In the genomic region with DNA sequence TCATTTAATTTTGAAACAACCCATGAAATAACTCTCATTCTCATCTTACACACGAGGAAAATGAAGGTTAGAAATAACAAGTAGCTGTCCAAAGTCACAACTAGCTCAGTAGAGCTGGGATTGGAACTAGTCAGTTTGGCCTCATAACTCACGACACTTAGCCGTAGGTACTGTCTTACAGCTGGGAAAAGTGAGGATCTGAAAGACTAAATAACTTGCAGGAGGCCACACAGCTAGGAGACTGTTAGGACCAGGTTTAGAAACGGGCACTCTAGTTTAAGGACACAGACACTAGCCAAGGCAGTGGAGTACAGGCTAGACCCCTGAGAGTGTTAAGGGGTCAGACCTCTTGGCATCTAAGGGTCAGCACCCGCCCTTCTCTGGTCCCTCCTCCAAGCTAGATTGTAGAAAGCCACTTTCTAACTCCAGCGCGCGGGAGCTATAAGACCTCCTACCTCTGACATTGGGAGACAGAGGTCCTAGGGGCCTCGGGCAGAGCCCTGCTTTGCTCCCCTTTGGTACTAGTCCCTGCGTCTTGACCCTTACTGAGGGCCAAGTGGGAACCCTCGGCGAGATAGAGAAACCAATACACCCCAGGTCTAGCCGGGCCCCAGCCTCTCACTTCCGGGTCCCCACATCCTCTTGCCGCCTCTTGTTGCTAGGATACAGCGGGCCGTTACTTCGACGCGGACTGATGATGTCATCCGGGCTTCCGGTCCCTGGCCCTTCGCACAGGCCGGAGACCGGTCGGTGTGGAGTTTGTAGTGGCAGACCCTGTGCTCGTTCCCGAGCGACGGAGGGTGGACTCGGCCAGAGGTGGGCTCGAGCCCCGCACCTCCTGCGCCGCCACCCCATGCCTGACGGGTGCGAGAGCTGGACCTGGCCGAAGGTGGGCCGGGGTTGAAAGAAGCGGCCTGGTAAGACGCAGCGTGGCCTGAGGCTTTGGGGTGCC, we compare ENCODE assay signal across 8 mouse cellular contexts. TPM values are rescaled to one million over a fixed set of nuclear protein-coding genes. Genes with fewer than 3 reads are reported as not detected.
A peak's percentile ranks its signal among the peaks of the same experiment; 100 is the strongest.
DNase-seq lines count a peak whose midpoint lies in the region; ATAC-seq and TF ChIP-seq lines count a peak whose summit lies in the region.

A gene (minus strand): TSS at position 678 of the 952 bp plus-strand sequence.
A gene (plus strand): TSS at position 703 of the 952 bp plus-strand sequence.

- H3K36me3 ChIP-seq in hindbrain, embryonic 10.5 days, result peaks cover 38% of the 10 kb centered on the region
- peaks cover 10% of the 10 kb centered on the region; the same call in 1 of the 2 replicates for H3K36me3 ChIP-seq in lung, postnatal 0 days (ENCODE audit: insufficient read depth, low read length)

- TF ChIP-seq EP300 in lung, postnatal 0 days (IDR thresholded peaks at IDR 0.05), result no peak

- peak within 1 kb of the TSS; percentile 96 for H3K9ac ChIP-seq in lung, postnatal 0 days (replicated peaks; ENCODE audit: low read depth)

- H3K4me2 ChIP-seq in lung, postnatal 0 days (replicated peaks; ENCODE audit: low read depth, low read length), result peak within 1 kb of the TSS; percentile 87

- peaks cover 42% of the 10 kb centered on the region for H3K4me1 ChIP-seq in hindbrain, embryonic 10.5 days (replicated peaks)
- H3K4me1 ChIP-seq in lung, postnatal 0 days (ENCODE audit: insufficient read depth, low read depth, low read length), result peaks cover 20% of the 10 kb centered on the region; the same call in 1 of the 2 replicates

- peaks cover 9% of the 10 kb centered on the region for H3K27me3 ChIP-seq in hindbrain, embryonic 10.5 days (ENCODE audit: insufficient read depth, poor library complexity, severe bottlenecking)
- H3K27me3 ChIP-seq in lung, postnatal 0 days (replicated peaks; ENCODE audit: insufficient read depth, low read length), result no peaks in the 10 kb centered on the region

- WGBS in hindbrain, embryonic 10.5 days, result 6% methylated on average over 42 of the region's 42 CpGs
- 5% methylated on average over 38 of the region's 42 CpGs for WGBS in lung, postnatal 0 days

- TF ChIP-seq CTCF in lung, postnatal 0 days (IDR thresholded peaks at IDR 0.05), result no peak

- peak; percentile 90 for DNase-seq in MEL-GATA-1-ER (ENCODE audit: extremely low read depth, low read depth)
- peak; percentile 93 for DNase-seq in cerebellum, adult 8-10 months
- peak; percentile 97 for DNase-seq in hindbrain, embryonic 10.5 days (ENCODE audit: low spot score)
- DNase-seq in layer of hippocampus, adult 9-11 months, result peak; percentile 96
- DNase-seq in lung, postnatal 0 days (ENCODE audit: low spot score), result peak; percentile 97
- peak; percentile 97 for DNase-seq in ovary, postnatal 14 days (ENCODE audit: low spot score)
- DNase-seq in thymus, postnatal 14 days, result peak; percentile 96

- peak; percentile 85 for ATAC-seq in frontal cortex, adult (ENCODE audit: low TSS enrichment)
- peak; percentile 96 for ATAC-seq in lung, postnatal 0 days

- no peaks in the 10 kb centered on the region for H3K9me3 ChIP-seq in hindbrain, embryonic 10.5 days
- H3K9me3 ChIP-seq in lung, postnatal 0 days (ENCODE audit: low read length), result no peaks in the 10 kb centered on the region

- H3K4me3 ChIP-seq in hindbrain, embryonic 10.5 days, result peak within 1 kb of the TSS; percentile 89
- peak within 1 kb of the TSS; percentile 93 for H3K4me3 ChIP-seq in lung, postnatal 0 days (ENCODE audit: low read depth, low read length)

- H3K27ac ChIP-seq in hindbrain, embryonic 10.5 days, result peak within 1 kb of the TSS; percentile 93
- peak within 1 kb of the TSS; percentile 70 for H3K27ac ChIP-seq in lung, postnatal 0 days (ENCODE audit: low read length)

RNA-seq across cellular contexts. Expression of the first gene that starts in this region (rescaled TPM):
- polyA plus RNA-seq in hindbrain, embryonic 10.5 days (2016; fragmentation: Nextera tagmentation; extraction: Ambion mirVana), result 14.5 and 19.9 TPM in 2 replicates
- polyA plus RNA-seq in lung, postnatal 0 days (2015; fragmentation: Nextera tagmentation; extraction: Ambion mirVana), result 8.6 and 10.1 TPM in 2 replicates

RNA-seq across cellular contexts. Expression of the second gene that starts in this region (rescaled TPM):
- polyA plus RNA-seq in hindbrain, embryonic 10.5 days (2016; fragmentation: Nextera tagmentation; extraction: Ambion mirVana), result 143 and 153 TPM in 2 replicates
- 75.8 and 77.0 TPM in 2 replicates for polyA plus RNA-seq in lung, postnatal 0 days (2015; fragmentation: Nextera tagmentation; extraction: Ambion mirVana)

Comparison
In these comparisons a context has a peak if more than half of its experiments do, and no peak if none do; other contexts are left out.
1. Peak in every context shown above with its lines: DNase-seq, ATAC-seq, H3K4me3 ChIP-seq and H3K27ac ChIP-seq.